Mouse (Mus musculus): ENCODE measurements around the gene Zfhx3. TPM values are rescaled to one million over a fixed set of nuclear protein-coding genes. Genes with fewer than 3 reads are reported as not detected.

The Zfhx3 gene
- polyA plus RNA-seq, 1 experiment from 2014 or later, result 60.2 TPM

GRCm38 (mm10) chr8:108720840-108721239 lies 778.4 kb downstream of the Zfhx3 start:
- ATAC-seq (replicated peaks), result no peak
- Histone ChIP-seq H3K36me3 (replicated peaks) (no peaks in the 10 kb centered on the region), H3K4me2 (peak overlapping the region; percentile 91), H3K4me3 (no peak overlapping the region), H3K9ac (no peak overlapping the region), H3K9me3 (no peaks in the 10 kb centered on the region), H3K27ac (no peak overlapping the region), H3K4me1 (peaks cover 96% of the 10 kb centered on the region), H3K27me3 (replicated peaks) (no peaks in the 10 kb centered on the region)
- 56% methylated on average over 4 of the region's 4 CpGs for whole genome bisulfite sequencing

- H3K4me2 ChIP-seq, result peak overlapping the region; percentile 1
- H3K9me3 ChIP-seq, result no peaks in the 10 kb centered on the region
- no peaks in the 10 kb centered on the region for H3K27me3 ChIP-seq (replicated peaks)
- H3K36me3 ChIP-seq (replicated peaks), result no peaks in the 10 kb centered on the region
- no peak overlapping the region for H3K9ac ChIP-seq
- WGBS, result 11% methylated on average over 8 of the region's 8 CpGs
- ATAC-seq (replicated peaks), result peak; percentile 53
- 0 out of 2 replicates have a peak overlapping the region, but pooled peaks have one; percentile 20 for H3K27ac ChIP-seq
- no peak overlapping the region for H3K4me3 ChIP-seq
- H3K4me1 ChIP-seq, result peaks cover 94% of the 10 kb centered on the region
These were observed 780.4 kb downstream of the Zfhx3 start for GRCm38 (mm10) chr8:108722671-108723513.

DNA sequence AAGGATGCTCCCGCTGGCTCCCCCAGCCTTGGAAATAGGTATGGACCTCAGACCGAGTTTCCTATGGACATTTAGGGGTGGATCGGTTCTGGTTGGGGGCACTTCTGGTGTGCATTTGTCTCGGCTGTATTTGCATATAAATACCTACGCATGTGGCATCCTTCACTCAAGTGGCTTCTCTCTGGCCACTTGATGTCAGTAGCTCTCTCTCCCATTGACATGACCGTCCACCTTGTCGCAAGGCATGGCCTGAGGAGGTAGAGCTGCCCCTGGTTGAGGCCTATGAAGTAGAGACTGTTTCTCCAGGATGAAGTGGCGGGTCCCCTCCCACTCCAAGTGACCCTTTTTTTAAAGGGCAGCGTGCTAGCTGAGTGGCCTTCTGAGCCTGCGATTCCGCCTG lies 781.2 kb downstream of the Zfhx3 start:
- WGBS, result 30% methylated on average over 11 of the region's 11 CpGs
- Histone ChIP-seq H3K4me2 (peak overlapping the region; percentile 1), H3K9ac (no peak overlapping the region), H3K27ac (no peak overlapping the region), H3K9me3 (no peaks in the 10 kb centered on the region), H3K27me3 (replicated peaks) (no peaks in the 10 kb centered on the region), H3K36me3 (replicated peaks) (no peaks in the 10 kb centered on the region), H3K4me3 (no peak overlapping the region), H3K4me1 (peaks cover 93% of the 10 kb centered on the region)
- no peak for ATAC-seq (replicated peaks)

GRCm38 (mm10) chr8:108724818-108725506 lies 782.5 kb downstream of the Zfhx3 start:
- Histone ChIP-seq H3K36me3 (replicated peaks) (no peaks in the 10 kb centered on the region), H3K27ac (no peak overlapping the region), H3K4me1 (peaks cover 94% of the 10 kb centered on the region), H3K4me3 (no peak overlapping the region), H3K27me3 (replicated peaks) (no peaks in the 10 kb centered on the region), H3K9me3 (no peaks in the 10 kb centered on the region), H3K4me2 (peak overlapping the region; percentile 12; the same call in 1 of the 2 replicates), H3K9ac (no peak overlapping the region)
- WGBS, result 31% methylated on average over 11 of the region's 11 CpGs
- no peak for ATAC-seq (replicated peaks)

DNA sequence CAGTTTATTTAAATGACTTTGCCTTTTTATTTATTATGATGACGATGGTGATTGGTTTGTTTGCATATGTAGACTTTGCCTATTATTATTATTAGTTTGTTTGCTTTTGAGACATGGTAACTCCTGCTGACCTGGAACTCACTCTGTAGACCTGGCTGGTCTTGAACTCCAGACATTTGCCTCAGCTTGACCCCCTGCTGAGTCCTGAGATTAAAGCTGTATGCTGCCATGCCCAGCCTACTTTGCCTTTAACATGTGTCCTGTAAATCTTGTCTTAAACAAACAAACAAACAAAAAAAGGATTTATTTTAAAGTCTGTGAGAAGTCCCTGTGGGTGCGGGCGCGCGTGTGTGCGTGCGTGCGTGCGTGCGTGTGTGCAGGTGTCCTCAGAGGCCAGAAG lies 783.2 kb downstream of the Zfhx3 start:
- no peak for ATAC-seq (replicated peaks)
- Histone ChIP-seq H3K27ac (no peak overlapping the region), H3K36me3 (replicated peaks) (no peaks in the 10 kb centered on the region), H3K9me3 (no peaks in the 10 kb centered on the region), H3K4me3 (no peak overlapping the region), H3K4me2 (peak overlapping the region; percentile 5; the same call in 1 of the 2 replicates), H3K9ac (no peak overlapping the region), H3K27me3 (replicated peaks) (no peaks in the 10 kb centered on the region), H3K4me1 (peaks cover 94% of the 10 kb centered on the region)
- 45% methylated on average over 10 of the region's 10 CpGs for WGBS

DNA sequence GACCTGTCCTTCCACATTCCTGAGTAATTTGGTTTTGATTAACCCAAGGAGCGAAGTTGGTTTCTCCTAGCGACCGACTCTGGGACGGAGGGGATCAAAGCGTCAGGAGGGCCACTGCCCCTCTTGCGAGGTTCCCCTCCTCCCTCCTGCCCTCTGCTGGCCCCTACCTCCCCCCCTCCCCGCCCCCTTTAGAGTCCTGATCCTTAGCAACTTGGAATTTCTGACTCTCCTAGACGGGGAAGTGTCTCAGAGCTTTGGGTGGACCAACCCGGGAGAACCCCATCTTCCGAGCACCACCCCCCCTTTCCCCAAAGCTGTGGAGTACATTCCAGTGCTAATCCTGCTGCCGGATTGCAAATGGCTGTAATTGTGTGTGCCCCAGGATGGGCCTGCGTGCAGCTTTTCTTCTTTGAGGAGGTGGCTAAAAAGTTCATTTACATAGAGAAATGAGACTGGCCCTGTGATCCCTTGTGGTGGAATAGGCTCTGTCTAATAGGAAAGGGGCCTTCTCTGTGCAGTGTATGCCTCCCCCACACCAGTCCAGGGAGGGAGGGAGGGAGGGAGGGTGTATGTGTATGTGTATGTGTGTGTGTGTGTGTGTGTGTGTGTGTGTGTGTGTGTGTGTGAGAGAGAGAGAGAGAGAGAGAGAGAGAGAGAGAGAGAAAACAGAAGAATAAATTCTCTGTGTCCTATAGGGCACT lies 784.2 kb downstream of the Zfhx3 start:
- WGBS, result 10% methylated on average over 12 of the region's 12 CpGs
- H3K4me2 ChIP-seq, result peak overlapping the region; percentile 28
- no peak for ATAC-seq (replicated peaks)
- H3K4me3 ChIP-seq, result no peak overlapping the region
- H3K36me3 ChIP-seq (replicated peaks), result no peaks in the 10 kb centered on the region
- no peaks in the 10 kb centered on the region for H3K9me3 ChIP-seq
- 0 out of 2 replicates have a peak overlapping the region, but pooled peaks have one; percentile 2 for H3K27ac ChIP-seq
- H3K9ac ChIP-seq, result no peak overlapping the region
- H3K27me3 ChIP-seq (replicated peaks), result no peaks in the 10 kb centered on the region
- peaks cover 94% of the 10 kb centered on the region for H3K4me1 ChIP-seq

DNA sequence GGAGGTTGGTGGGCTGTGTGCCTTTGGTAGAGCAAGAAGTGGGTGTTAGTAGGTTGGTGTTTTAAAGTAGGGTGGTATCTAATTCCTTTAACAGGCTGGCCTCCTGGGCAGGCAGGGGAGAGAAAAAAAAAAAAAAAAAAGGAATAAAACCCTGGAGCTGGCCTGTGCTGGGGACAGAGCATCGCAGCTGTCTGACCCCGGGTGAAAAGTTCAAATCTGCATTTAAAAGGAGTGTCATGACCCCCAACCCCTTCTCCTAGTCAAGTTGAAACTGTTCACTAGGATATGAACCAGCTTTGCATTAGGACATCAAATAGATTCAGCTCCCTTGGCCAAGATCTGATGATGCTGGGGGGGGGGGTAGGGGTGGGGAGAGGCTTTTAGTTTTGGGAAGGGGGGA lies 786.7 kb downstream of the Zfhx3 start:
- no peak overlapping the region for H3K4me3 ChIP-seq
- H3K27me3 ChIP-seq (replicated peaks), result no peaks in the 10 kb centered on the region
- no peak overlapping the region for H3K27ac ChIP-seq
- no peaks in the 10 kb centered on the region for H3K36me3 ChIP-seq (replicated peaks)
- H3K9me3 ChIP-seq, result no peaks in the 10 kb centered on the region
- H3K9ac ChIP-seq, result no peak overlapping the region
- no peak for ATAC-seq (replicated peaks)
- H3K4me2 ChIP-seq, result no peak overlapping the region
- WGBS, result 3% methylated on average over 2 of the region's 2 CpGs
- H3K4me1 ChIP-seq, result peaks cover 94% of the 10 kb centered on the region

GRCm38 (mm10) chr8:108729667-108730329 lies 787.4 kb downstream of the Zfhx3 start:
- ATAC-seq (replicated peaks), result no peak

GRCm38 (mm10) chr8:108730907-108731440 lies 788.5 kb downstream of the Zfhx3 start:
- Histone ChIP-seq H3K4me1 (peaks cover 91% of the 10 kb centered on the region), H3K9ac (no peak overlapping the region), H3K9me3 (no peaks in the 10 kb centered on the region), H3K4me2 (no peak overlapping the region), H3K27ac (no peak overlapping the region), H3K36me3 (replicated peaks) (no peaks in the 10 kb centered on the region), H3K4me3 (no peak overlapping the region), H3K27me3 (replicated peaks) (no peaks in the 10 kb centered on the region)
- 49% methylated on average over 9 of the region's 9 CpGs for WGBS
- ATAC-seq (replicated peaks), result no peak

More at GRCm38 (mm10) chr8:108729667-108730329, 787.4 kb downstream of the Zfhx3 start:
- Histone ChIP-seq H3K4me1 (peaks cover 94% of the 10 kb centered on the region), H3K27me3 (replicated peaks) (no peaks in the 10 kb centered on the region), H3K4me3 (no peak overlapping the region), H3K4me2 (no peak overlapping the region), H3K9ac (no peak overlapping the region), H3K36me3 (replicated peaks) (no peaks in the 10 kb centered on the region), H3K9me3 (no peaks in the 10 kb centered on the region), H3K27ac (no peak overlapping the region)
- WGBS, result 18% methylated on average over 12 of the region's 12 CpGs

GRCm38 (mm10) chr8:108732500-108732899 lies 790.1 kb downstream of the Zfhx3 start:
- no peaks in the 10 kb centered on the region for H3K27me3 ChIP-seq (replicated peaks)
- H3K36me3 ChIP-seq (replicated peaks), result no peaks in the 10 kb centered on the region
- H3K4me3 ChIP-seq, result no peak overlapping the region
- peaks cover 92% of the 10 kb centered on the region for H3K4me1 ChIP-seq
- H3K27ac ChIP-seq, result no peak overlapping the region
- H3K9ac ChIP-seq, result no peak overlapping the region
- peak overlapping the region; percentile 16; the same call in 1 of the 2 replicates for H3K4me2 ChIP-seq
- WGBS, result 12% methylated on average over 11 of the region's 11 CpGs
- no peaks in the 10 kb centered on the region for H3K9me3 ChIP-seq
- no peak for ATAC-seq (replicated peaks)

GRCm38 (mm10) chr8:108733385-108733784 lies 790.9 kb downstream of the Zfhx3 start:
- Histone ChIP-seq H3K27ac (no peak overlapping the region), H3K4me1 (peaks cover 91% of the 10 kb centered on the region), H3K27me3 (replicated peaks) (no peaks in the 10 kb centered on the region), H3K9me3 (no peaks in the 10 kb centered on the region), H3K9ac (no peak overlapping the region), H3K4me3 (no peak overlapping the region), H3K4me2 (no peak overlapping the region), H3K36me3 (replicated peaks) (no peaks in the 10 kb centered on the region)
- WGBS, result 64% methylated on average over 5 of the region's 5 CpGs
- no peak for ATAC-seq (replicated peaks)

All from midbrain, embryonic 15.5 days (tissue).